Mouse (Mus musculus) embryo, embryonic 10 days (tissue): ENCODE measurements around the gene Pfkfb1.

Experiments used
- DNase-seq: peaks from one replicate; pipeline ENCODE4 v3.0.0-alpha.2; 2015; ENCODE audit warnings: low spot score

The Pfkfb1 gene

DNA sequence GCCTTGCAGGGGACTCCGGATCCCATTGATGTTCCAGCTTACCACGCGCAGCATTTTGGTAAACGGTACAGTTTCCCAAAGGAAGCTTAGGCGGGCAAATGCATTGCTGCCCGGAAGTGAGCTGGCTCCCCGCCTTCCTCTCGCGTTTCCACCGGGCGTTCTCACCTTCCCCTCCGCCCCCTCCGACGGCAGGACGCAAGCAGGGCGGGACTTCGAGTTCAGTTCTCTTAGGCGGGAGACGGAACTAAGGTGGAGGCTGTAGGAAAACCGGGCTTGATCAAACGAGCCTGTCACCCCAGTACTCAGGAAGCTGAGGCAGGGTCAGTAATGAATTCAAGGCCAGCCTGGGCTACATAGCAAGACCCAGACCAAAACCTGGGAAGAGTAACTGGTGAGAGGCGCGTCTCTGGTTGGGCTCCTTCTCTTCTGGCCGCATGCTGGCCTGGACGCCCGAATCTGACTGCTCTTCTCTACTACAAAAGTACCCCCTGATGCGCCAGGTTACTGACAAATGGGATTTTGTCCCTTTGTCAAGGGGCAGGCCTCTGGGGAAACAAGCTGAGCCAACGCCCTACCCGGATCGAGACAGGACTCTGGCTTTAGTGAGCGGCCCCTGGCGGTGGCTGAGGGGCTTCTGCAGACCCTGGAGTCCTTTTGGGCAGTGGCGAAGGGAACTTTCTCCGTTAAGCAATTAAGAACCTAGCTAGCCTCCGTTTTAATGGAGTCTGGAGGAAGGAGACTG lies at the start of gene Pfkfb1:
TSS of gene Pfkfb1 (plus strand) at position 207 of the 742 bp plus-strand sequence.
- peak; percentile 89 for DNase-seq

DNA sequence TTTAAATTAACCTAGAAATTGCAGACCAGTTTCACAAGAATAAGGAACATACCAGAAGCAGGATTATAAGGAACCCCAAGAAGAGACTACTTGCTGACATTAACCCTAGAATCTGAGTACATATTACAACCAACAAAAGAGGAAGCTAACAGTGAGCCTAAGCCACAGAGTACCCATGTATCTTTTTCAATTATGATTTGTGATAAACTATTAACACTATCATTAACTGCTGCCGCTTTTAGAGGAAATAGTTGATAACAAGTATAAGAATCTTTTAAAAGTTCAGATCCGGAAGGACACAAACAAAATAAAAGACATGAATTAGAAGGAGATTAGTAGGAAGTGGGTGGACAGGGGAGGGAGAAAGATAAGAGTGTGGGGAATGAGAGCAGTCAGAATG lies 47.9 kb upstream of the Pfkfb1 start:
- DNase-seq = no peak

DNA sequence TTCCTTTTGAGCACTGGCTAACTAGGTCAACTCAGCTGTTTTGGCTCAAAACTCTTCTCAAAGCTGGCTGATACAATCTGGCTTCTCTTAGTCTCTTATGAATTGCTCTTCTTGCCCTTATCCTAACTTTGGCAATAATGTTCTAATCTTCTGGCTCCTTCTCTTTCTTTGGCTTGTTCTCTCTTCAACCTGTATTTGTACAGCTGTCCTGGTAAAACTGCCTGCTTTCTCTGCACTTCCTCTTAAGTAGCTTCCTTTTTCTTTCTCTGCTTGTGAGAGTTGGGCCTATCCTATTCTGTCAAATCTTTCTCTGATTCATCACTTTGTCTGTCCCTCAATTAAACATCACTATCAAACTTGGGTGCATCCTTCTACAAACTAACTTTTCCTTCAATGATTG lies 46.3 kb upstream of the Pfkfb1 start:
- DNase-seq = no peak

DNA sequence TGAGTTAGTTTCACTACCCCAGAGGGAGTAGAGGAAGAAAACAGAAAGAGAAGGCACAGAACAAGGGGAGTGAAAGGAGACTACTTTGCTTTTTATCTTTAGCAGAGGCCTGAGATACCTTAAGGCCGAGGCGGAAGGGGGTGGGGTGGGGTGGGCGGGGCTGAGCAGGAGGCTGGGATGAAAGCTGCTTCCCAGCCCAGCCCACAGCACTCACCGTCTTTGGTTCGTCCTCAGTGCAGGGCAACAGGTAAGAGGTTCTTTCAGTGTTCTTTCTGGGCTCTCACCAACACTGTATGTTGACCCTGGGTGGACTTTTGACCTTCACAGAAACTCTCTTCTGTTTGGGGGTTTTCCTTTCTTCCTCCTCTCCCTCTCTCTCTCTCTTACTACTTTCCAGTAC lies 40.8 kb upstream of the Pfkfb1 start, which contains the start of gene Alas2:
TSS of gene Alas2 (plus strand) at position 137 of the 400 bp plus-strand sequence.
- no peak for DNase-seq

DNA sequence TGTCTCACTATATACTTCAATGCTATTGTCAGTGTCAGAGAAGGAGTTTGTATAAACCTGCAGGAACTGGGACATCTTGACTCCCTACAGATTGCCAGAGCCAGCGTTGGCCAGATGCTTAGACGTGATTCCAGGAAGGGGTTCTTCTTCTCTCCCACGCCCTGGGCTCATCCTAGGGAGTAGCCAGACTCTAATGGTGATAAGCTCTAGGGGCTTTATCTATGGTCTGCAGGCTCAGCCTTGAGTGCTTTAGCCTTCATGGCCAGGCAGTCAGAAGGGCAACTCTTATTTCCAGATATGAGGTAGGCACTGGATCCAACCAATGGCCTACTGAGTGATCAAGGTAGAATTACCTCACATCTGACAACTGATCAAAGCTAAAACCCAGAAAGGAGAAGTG lies 38.4 kb upstream of the Pfkfb1 start:
- peak; percentile 4 for DNase-seq

DNA sequence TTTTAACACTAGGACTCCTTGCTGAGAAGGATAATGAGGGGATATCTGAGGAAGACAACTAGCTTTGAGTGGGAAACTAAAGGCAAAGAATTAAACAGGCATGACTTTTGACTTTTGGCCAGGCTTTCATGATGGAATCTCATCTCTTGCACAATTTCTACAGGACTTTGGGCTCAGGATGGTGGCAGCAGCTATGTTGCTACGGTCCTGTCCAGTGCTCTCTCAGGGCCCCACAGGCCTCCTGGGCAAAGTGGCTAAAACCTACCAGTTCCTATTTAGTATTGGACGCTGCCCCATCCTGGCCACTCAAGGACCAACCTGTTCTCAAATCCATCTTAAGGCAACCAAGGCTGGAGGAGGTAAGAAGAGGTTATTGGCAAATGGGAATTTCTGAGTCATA lies 36.0 kb upstream of the Pfkfb1 start:
- no peak for DNase-seq

DNA sequence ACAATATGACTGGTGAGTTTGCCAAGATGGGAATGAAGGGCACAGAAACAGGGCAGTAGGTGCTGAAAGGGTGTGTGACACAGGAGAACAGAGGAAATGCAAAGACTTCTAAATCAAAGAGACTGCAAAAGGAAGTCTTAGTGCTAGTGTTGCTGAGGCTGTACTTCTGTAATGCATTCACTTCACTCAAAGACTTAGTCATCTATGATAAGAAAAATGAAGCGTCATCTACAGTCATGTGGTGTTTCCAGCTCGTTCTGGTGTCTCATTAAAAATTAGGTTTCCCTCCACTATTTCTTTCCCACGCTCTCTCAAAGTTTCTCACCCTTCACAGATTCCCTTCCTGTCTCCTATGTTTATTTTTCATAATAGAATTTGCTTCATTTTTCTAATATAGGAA lies 34.0 kb upstream of the Pfkfb1 start:
- DNase-seq = no peak

DNA sequence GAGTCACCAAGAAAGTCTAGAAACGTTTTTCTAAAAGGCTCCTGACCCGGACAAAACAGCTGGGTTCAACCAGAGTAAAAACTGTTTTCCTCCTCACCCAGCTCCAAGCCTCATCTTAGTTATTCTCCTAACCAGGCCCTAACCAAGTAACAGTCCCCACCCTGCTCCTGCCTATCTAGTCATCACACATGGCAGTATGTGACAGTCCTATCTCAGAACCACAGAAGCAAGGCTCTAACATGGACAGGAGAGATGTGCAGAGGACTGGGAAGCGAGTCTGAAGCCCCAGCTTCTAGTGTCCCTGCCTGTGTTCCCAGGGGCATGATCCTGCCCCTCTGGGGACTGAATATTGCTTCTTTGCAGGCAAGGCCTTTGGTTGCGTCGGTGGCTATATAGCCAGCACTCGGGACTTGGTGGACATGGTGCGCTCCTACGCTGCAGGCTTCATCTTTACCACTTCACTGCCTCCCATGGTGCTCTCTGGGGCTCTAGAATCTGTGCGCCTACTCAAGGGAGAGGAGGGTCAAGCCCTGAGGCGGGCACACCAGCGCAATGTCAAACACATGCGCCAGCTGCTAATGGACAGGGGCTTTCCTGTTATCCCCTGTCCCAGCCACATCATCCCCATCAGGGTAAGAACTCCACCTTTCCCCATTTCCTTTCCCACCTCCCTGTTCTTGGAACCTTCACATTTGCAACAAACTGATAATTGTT lies 23.2 kb upstream of the Pfkfb1 start:
- no peak for DNase-seq

DNA sequence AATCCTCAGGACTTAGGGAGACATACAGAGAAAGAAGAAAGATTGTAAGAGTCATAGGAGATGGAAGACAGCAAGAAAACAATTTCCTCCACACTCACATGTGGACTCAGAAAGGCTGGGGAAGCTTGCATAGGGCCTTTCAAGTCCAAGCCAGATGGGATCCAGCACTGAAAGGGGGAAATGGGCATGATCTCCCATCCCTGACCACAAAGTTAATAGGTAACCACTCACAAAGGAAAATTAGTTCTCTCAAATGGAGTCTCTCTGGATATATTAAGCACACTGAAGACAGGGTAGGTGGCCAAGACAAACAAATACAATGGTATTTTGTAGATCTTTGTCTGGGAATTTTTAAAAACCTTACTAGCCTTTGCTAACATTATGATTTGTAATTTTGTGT lies 6.1 kb upstream of the Pfkfb1 start:
- DNase-seq = no peak

DNA sequence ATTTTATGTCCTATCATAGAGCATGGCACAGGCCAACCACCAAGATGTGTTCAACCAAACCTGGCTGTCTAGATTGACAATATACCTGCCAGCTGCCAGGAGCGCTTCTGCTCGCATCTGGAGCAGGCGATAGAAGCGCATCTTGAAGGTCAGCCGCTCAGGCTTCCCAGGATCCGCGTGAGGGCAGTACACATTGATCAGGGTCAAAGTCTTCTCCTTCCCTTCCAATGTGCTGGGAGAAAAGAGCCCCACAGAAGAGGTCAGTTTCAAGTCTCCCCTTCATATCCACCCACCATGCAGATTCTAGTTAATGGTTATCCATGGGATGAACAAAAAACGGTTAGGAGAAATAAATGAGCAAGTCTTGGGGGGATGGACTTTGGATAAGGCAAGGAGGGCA lies 2.9 kb upstream of the Pfkfb1 start:
- no peak for DNase-seq

DNA sequence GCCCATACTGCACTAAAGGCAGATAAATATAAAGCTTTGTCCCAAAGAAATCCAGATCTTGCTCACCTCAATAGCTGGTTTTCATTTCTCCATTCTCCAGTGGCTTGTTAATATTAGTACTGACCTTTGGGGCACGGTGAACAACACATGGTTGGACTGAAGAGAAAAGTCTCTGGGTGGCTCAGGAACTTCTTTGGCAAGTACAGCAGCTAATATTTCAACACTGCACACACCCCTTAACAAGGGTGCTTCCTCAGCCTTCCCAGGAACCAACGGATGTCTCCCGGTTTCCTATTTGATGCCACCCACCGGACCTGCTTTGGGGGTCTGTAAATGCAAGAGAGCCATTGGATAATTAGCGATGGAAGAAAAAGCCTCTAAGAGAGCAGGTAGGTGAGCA lies 1.7 kb downstream of the Pfkfb1 start, which contains the start of gene Apex2:
TSS of gene Apex2 (minus strand) at position 173 of the 400 bp plus-strand sequence.
- DNase-seq = no peak

DNA sequence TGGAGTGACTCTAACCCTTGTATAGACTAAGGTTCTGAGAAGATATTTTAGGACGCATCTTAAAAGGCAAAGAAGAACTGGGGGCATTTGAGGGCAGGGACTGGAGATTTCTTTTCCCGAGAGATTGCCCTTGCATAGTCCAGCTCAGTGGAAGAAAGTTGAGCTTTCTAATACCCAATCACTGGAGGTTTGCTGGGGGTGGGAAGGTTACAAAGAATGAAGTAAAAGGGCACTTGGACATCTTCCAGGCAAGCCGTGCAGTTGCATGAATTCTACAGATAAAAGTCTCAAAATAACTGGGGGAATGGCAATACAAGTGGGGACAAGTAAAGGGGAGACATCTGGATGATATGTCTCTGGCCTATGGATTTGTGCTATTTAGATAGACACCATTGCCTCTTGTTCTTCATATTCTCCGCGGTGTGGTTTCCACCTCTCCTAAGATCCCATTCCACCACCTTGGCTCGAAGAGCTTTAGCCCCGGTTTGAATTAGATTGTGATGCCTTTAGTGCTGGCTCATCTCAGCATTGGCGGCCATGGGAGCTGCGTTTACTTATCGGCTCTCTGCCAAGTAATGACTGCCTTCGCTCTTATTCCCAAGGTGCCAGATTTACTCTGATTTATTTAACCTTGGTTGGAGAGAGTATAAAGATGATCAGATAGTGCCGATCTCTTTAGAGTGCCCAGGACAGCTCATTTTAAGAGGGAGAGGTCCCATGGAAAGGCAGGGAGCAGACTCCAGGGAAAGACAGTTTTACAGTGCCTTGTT lies 5.4 kb downstream of the Pfkfb1 start:
- no peak for DNase-seq

DNA sequence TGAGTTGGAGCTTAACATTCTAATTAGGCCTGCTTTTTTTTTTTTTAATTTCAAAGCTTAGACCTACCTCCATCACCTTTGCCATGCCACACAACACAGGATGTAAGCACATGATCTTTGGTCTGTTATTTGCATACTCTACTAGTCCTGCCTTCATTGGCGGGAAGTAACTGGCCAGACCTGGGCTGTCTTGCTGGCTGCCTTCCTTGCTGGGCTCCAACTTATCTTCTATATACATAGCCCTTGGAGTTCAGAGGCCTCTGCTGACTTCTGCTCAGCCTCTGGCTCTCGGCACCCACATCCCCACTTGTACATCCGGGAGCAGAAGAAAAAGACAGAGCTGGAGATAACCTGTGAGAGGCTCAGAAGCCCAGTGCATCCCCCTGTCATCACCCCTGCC lies 6.1 kb downstream of the Pfkfb1 start:
- no peak for DNase-seq

DNA sequence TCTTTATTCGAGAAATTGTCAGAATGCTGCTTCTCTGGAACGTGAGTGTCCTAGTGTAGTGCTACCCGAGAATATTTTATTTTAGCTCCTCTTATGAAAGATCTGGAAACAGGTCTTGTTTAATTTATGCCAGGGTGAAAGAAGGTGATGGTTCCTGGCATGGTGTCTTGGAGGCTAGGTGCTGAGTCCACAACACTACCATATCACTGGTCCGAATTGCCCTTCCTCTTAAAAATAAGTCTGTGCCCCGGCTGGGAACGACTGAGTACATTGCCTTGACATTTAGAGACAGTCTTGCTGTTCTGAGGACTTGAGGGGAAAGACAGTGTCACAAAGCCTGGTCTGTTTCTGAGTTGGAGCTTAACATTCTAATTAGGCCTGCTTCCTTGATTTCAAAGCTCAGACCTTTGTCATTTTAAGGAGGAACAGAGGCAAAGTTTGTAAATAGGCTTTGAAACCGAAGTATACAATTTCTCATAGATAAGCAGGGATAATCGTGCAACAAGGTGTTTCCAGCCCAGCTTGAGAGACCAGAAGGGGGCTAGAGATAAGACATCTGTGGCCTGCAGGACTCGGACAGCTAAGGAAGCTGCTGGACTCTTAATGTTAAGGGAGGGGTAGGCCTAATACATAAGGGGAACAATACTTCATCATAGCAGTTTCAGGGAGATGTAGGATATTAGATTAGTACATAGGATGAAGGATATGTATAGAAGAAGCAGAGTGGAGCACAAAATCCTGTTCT lies 7.2 kb downstream of the Pfkfb1 start:
- no peak for DNase-seq

DNA sequence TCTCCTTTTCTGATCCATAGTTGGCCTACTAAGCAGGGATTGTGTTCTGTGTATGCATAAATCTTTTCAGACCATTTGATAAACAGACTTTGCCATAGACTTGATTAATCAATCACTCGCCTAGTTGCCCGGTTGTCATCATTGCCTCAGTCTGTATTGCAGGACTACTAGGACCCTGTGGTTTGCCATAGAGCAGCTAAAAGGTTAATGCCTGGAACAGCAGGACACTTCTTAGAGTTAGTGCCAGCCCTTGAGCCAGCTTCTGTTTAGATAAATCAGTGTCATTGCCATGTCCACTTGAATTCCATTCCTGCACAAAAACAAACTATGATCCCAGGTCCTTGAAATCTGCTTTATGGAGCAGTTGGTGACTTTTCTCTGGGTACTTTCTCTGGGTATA lies 10.9 kb downstream of the Pfkfb1 start:
- no peak for DNase-seq

DNA sequence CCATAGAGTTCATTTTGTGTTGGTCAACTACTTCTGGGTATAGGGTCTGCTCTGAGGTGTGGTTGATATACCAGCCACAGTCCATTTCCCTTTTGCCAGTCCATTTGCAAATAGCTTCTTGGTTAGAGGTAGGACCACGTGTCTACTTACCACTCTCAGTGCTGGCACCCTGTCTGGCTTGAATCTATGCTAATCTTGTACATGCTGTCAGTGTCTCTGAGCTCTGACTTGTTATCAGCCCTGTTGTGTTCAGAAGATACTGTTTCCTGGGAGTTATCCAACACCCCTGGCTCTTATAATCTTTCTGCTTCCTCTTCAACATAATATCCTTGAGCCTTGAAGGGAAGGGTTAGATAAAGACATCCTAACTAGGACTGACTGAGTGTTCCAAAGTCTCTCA lies 48.4 kb downstream of the Pfkfb1 start:
- DNase-seq = no peak

DNA sequence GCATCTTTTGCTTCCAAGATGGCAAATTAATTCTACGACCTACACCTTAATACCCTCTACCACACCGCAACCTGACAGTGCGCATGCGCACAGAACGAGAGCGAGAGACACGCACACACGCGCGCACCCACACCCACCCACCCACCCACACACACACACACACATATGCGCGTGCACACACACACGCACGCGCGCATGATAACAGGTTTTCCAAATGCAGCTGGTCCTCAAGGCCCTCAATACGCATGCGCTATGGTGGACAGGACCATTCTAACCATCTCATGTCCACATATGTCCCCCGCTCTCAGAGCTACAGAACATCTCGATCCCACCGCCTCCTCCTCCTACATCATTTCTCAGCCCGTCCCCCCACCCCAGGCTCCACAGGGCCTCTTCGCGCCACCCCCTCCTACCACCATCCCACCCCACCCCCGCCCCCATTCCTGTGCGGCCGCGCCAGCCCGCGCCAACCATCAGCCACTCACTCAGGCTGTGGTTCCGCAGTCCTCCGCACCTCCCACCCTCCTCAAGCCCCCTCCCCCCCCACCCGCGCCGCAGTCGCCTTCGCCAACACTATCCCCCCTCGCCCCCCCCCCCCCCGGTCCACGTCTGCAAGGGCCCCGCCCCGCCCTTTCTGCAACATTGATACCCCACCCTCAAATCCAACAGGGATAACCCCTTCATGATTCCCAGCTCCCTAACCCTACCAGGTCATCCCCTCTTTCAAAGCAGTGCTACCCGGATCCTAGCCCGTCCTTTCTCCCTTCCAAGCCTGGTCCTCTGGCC lies 68.3 kb downstream of the Pfkfb1 start:
- peak; percentile 70 for DNase-seq

DNA sequence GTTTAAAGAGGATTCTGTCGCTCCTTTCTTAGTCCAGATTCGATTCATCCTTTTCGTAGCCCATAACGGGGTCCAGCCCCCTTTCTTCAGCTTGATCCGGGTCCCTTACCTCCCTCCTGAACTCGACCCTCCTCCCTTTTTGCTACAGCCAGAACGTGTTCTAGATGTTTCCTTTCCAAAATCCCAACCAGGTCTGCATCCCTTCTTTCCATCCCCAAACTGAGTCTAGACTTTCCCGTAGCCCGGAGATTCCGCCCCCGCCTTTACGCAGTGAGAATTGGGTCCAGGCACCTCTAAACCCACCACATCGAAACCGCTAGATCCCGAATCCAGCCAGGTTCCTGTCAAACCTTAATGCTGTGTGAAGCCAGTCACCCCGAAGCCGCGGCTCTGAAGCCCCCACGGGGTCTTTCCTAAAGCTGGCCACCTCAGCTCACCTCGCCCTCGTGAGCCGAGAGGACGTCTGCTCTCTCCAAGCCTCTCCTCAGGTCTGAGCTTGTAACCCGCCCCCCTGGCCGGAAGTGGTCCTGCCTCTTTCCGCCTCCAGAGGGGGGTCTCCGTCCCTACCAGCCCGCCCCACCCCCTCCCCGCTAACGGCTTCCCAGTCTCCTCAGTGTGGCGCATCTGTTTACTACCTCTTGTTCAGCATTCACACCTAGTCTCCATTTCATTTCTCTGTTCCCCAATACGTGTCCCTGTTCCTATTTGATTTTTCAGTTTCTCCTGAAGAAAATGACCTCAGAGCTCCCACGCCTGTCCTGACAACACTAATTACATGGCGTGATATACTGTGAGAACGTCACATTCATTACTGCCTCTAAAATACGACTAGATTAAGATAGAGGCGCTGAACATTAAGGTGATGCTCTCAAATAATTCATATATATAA lies 69.1 kb downstream of the Pfkfb1 start, which contains the start of gene Tro:
TSS of gene Tro (minus strand) at position 676 of the 889 bp plus-strand sequence.
- peak; percentile 84 for DNase-seq

DNA sequence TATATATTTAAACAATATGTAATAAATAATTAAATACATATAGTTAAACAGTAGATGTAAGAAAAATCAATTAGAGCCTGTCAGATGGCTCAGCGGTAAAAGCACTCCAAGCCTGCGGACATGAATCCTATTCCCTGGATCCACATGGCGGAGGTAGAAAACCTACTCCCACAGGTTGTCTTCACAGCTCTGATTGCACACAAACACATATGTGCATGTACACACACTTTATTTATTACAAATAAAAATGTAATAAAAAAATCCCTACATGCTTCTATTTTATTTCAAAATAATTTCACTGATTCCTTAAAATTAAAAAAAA lies 69.7 kb downstream of the Pfkfb1 start:
- DNase-seq = no peak

DNA sequence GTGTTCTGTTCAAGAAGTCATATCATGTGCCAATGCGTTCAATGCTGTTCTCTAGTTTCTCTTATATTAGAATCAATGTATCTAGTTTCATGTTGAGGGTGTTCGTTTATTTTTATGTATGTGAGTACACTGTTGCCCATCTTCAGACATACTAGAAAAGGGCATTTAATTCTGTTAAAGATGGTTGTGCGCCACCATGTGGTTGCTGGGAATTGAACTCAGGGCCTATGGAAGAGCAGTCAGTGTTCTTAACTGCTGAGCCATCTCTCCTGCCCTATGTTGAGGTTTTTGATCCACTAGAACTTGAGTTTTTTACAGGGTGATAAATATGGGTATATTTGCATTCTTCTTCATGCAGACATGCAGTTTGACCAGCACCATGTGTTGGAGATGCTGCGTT lies 74.8 kb downstream of the Pfkfb1 start:
- no peak for DNase-seq
